Mouse (Mus musculus) activated CD4-positive, CD25-positive, alpha-beta regulatory T cell, adult 4 months (primary cell): ENCODE results near the gene Mpv17l. TPM values are rescaled to one million over a fixed set of nuclear protein-coding genes. Genes with fewer than 3 reads are reported as not detected.

ENCODE experiments used
- polyA plus RNA-seq, 2 experiments: library from polyadenylated mRNA; unstranded; fragments of 100-300 nt; shearing (Covaris generic); gene quantifications; one replicate each; pipeline ENCODE4 v1.2.1; 2017

Gene Mpv17l
- polyA plus RNA-seq, 2 experiments from 2014 or later: 0.24 to 1.4 TPM

Other genes with a start within 250 kb of the Mpv17l start
- gene Parn, start 235.0 kb upstream of the Mpv17l start, polyA plus RNA-seq: 10 to 100 TPM; 28.1 to 32.5 TPM
- 10 to 100 TPM; 45.0 to 56.9 TPM for gene Bfar, start 231.3 kb upstream of the Mpv17l start, polyA plus RNA-seq
- gene 3110001I22Rik, start 231.2 kb upstream of the Mpv17l start, polyA plus RNA-seq: 1 to 10 TPM; 9.2 to 9.4 TPM
- gene Pla2g10, start 172.2 kb upstream of the Mpv17l start, polyA plus RNA-seq: not detected
- gene Rrn3, start 122.5 kb upstream of the Mpv17l start, polyA plus RNA-seq: 10 to 100 TPM; 44.8 to 49.4 TPM
- gene Ntan1, start 84.3 kb upstream of the Mpv17l start, polyA plus RNA-seq: 100 to 1,000 TPM; 156 to 160 TPM
- 10 to 100 TPM; 18.9 to 20.4 TPM for gene Pdxdc1, start within 50 bp of the Mpv17l start, polyA plus RNA-seq
- under 1 TPM in 1 of 2 experiments, not detected in 1; 0.50 TPM for gene 2900011O08Rik, start 83.4 kb downstream of the Mpv17l start, polyA plus RNA-seq
- gene Ifitm7, start 83.7 kb downstream of the Mpv17l start, polyA plus RNA-seq: not detected